Mouse (Mus musculus) midbrain, postnatal 0 days (tissue): ENCODE results near the gene Zc3h15. TPM values are rescaled to one million over a fixed set of nuclear protein-coding genes. Genes with fewer than 3 reads are reported as not detected.

Experiments used
- ATAC-seq: fragments of 200-750 bp; cut with Nextera tagmentation; 2 replicates; pipeline ENCODE4 v1.8.0; 2017; ENCODE audit warnings: moderate number of reproducible peaks, mild to moderate bottlenecking, moderate TSS enrichment, moderate library complexity; ENCODE audit not compliant: low FRiP score
- DNase-seq: peaks from one replicate; pipeline ENCODE4 v3.0.0-alpha.2; 2015; ENCODE audit warnings: low spot score
- H3K27ac ChIP-seq: fragments of 300-500 bp; sonication (generic); 2 replicates; pipeline ENCODE4 v1.5.1; 2014; ENCODE audit warnings: low read depth, mild to moderate bottlenecking, low read length, mixed read lengths
- H3K27me3 ChIP-seq: fragments of 300-500 bp; sonication (generic); 2 replicates; pipeline ENCODE4 v1.6.1; 2014; ENCODE audit warnings: low read length, control low read depth, mixed read lengths; ENCODE audit not compliant: insufficient read depth
- H3K36me3 ChIP-seq: fragments of 300-500 bp; sonication (generic); 2 replicates; pipeline ENCODE4 v1.6.1; 2014; ENCODE audit warnings: low read length, control low read depth, mixed read lengths; ENCODE audit not compliant: insufficient read depth
- H3K4me1 ChIP-seq: fragments of 300-500 bp; sonication (generic); 2 replicates; pipeline ENCODE4 v1.6.1; 2014; ENCODE audit warnings: mild to moderate bottlenecking, control low read depth, antibody characterized with exemption, low read length, mixed read lengths; ENCODE audit not compliant: insufficient read depth
- H3K4me2 ChIP-seq: fragments of 300-500 bp; sonication (generic); 2 replicates; pipeline ENCODE4 v1.6.1; 2014; ENCODE audit warnings: low read depth, mild to moderate bottlenecking, low read length, mixed read lengths; ENCODE audit not compliant: poor library complexity, severe bottlenecking
- H3K4me3 ChIP-seq: fragments of 300-500 bp; sonication (generic); 2 replicates; pipeline ENCODE4 v1.5.1; 2014; ENCODE audit warnings: low read depth, mild to moderate bottlenecking, low read length, moderate library complexity
- H3K9ac ChIP-seq: fragments of 300-500 bp; sonication (generic); replicated peaks from 2 replicates; pipeline ENCODE4 v1.6.1; 2014; ENCODE audit warnings: mild to moderate bottlenecking, low read length, moderate library complexity, mixed read lengths; ENCODE audit not compliant: poor library complexity, severe bottlenecking
- H3K9me3 ChIP-seq: fragments of 300-500 bp; sonication (generic); 2 replicates; pipeline ENCODE4 v1.6.1; 2016; ENCODE audit warnings: low read length, control low read depth
- CTCF ChIP-seq: IDR thresholded peaks from 2 replicates; pipeline ENCODE4 v1.5.1; 2016; ENCODE audit warnings: antibody characterized with exemption, mild to moderate bottlenecking
- WGBS: fragments of 180-500 bp; shearing (Covaris S2); extraction: QIAGEN DNeasy Blood & Tissue Kit; methylation state at CpG from one replicate; pipeline ENCODE4 v1.1.7; 2014; 5-methylcytosine and 5-hydroxymethylcytosine counted together
- polyA plus RNA-seq: library from polyadenylated mRNA; unstranded; fragments of >200 nt; fragmentation: Nextera tagmentation; extraction: Ambion mirVana; gene quantifications from 2 replicates; pipeline ENCODE4 v1.2.1, GENCODE M21; 2015
- total RNA-seq: library from RNA; depleted of rRNA; stranded (reverse); fragments of >200 nt; gene quantifications from 2 replicates; pipeline ENCODE4 v1.2.3, GENCODE M21; 2014

Gene Zc3h15
- total and polyA plus RNA-seq, 2 experiments from 2014 or later = 89.0 to 196 TPM

GRCm38 (mm10) chr2:83625226-83626108 is 18.8 kb upstream of the Zc3h15 start:
- WGBS = 29% methylated on average over 10 of the region's 10 CpGs
- 0 out of 2 replicates have a peak, but pooled peaks have one; percentile 52 for ATAC-seq

GRCm38 (mm10) chr2:83626881-83627280 is 17.4 kb upstream of the Zc3h15 start:
- 84% methylated on average over 9 of the region's 9 CpGs for WGBS
- Histone ChIP-seq H3K4me3 (no peak overlapping the region), H3K4me1 (no peaks in the 10 kb centered on the region), H3K27ac (no peak overlapping the region), H3K9me3 (no peaks in the 10 kb centered on the region), H3K9ac (no peak overlapping the region), H3K4me2 (no peak overlapping the region), H3K36me3 (no peaks in the 10 kb centered on the region), H3K27me3 (no peaks in the 10 kb centered on the region)
- TF ChIP-seq CTCF = no peak
- DNase-seq = no peak
- ATAC-seq = no peak

More at GRCm38 (mm10) chr2:83625226-83626108, 18.8 kb upstream of the Zc3h15 start:
- Histone ChIP-seq H3K4me2 (peak overlapping the region; percentile 22; the same call in 1 of the 2 replicates), H3K27ac (no peak overlapping the region), H3K27me3 (no peaks in the 10 kb centered on the region), H3K36me3 (no peaks in the 10 kb centered on the region), H3K4me1 (no peaks in the 10 kb centered on the region), H3K9ac (no peak overlapping the region), H3K4me3 (no peak overlapping the region), H3K9me3 (no peaks in the 10 kb centered on the region)
- peak; percentile 80 for TF ChIP-seq CTCF
- DNase-seq = peak; percentile 77

GRCm38 (mm10) chr2:83627495-83627894 is 16.7 kb upstream of the Zc3h15 start:
- Histone ChIP-seq H3K4me3 (no peak overlapping the region), H3K27ac (no peak overlapping the region), H3K4me2 (no peak overlapping the region), H3K9ac (no peak overlapping the region), H3K36me3 (no peaks in the 10 kb centered on the region), H3K9me3 (no peaks in the 10 kb centered on the region), H3K4me1 (no peaks in the 10 kb centered on the region), H3K27me3 (no peaks in the 10 kb centered on the region)
- no peak for TF ChIP-seq CTCF
- 37% methylated on average over 9 of the region's 9 CpGs for WGBS
- DNase-seq (no peak), ATAC-seq (no peak)

GRCm38 (mm10) chr2:83627932-83628331 is 16.3 kb upstream of the Zc3h15 start:
- ATAC-seq (no peak), DNase-seq (no peak)
- no peaks in the 10 kb centered on the region for H3K4me1 ChIP-seq
- no peak overlapping the region for H3K27ac ChIP-seq
- no peak overlapping the region for H3K9ac ChIP-seq
- no peaks in the 10 kb centered on the region for H3K36me3 ChIP-seq
- H3K4me2 ChIP-seq = no peak overlapping the region
- no peaks in the 10 kb centered on the region for H3K27me3 ChIP-seq
- TF ChIP-seq CTCF = no peak
- H3K9me3 ChIP-seq = no peaks in the 10 kb centered on the region
- H3K4me3 ChIP-seq = no peak overlapping the region
- 75% methylated on average over 6 of the region's 6 CpGs for WGBS

GRCm38 (mm10) chr2:83641993-83642392 is 2.2 kb upstream of the Zc3h15 start:
- ATAC-seq = no peak
- no peaks in the 10 kb centered on the region for H3K36me3 ChIP-seq
- 98% methylated on average over 1 of the region's 1 CpGs for WGBS
- H3K27me3 ChIP-seq = no peaks in the 10 kb centered on the region
- no peak for DNase-seq
- no peak overlapping the region for H3K4me3 ChIP-seq
- no peaks in the 10 kb centered on the region for H3K9me3 ChIP-seq
- H3K4me1 ChIP-seq = peaks cover 3% of the 10 kb centered on the region; the same call in 1 of the 2 replicates
- H3K9ac ChIP-seq = no peak overlapping the region
- no peak overlapping the region for H3K27ac ChIP-seq
- no peak overlapping the region for H3K4me2 ChIP-seq
- TF ChIP-seq CTCF = no peak

- Histone ChIP-seq H3K4me1 (peaks cover 3% of the 10 kb centered on the region; the same call in 1 of the 2 replicates), H3K9me3 (no peaks in the 10 kb centered on the region), H3K27me3 (no peaks in the 10 kb centered on the region), H3K9ac (no peak overlapping the region), H3K4me3 (no peak overlapping the region), H3K4me2 (no peak overlapping the region), H3K27ac (no peak overlapping the region), H3K36me3 (no peaks in the 10 kb centered on the region)
- no peak for DNase-seq
- no peak for ATAC-seq
- TF ChIP-seq CTCF = no peak
- WGBS = 80% methylated on average over 9 of the region's 9 CpGs
Observed at GRCm38 (mm10) chr2:83648916-83649315, 4.7 kb downstream of the Zc3h15 start.
